Mouse (Mus musculus): ENCODE results near the gene Trim7.
"Not testable (repeated sequence)": the region's sequence is repeated elsewhere in the genome, so short reads cannot be mapped to it uniquely, and the experiment has no call there.

The Trim7 gene

GRCm38 (mm10) chr11:48827926-48828325, 2.0 kb downstream of the Trim7 start:
- no peak for DNase-seq

DNA sequence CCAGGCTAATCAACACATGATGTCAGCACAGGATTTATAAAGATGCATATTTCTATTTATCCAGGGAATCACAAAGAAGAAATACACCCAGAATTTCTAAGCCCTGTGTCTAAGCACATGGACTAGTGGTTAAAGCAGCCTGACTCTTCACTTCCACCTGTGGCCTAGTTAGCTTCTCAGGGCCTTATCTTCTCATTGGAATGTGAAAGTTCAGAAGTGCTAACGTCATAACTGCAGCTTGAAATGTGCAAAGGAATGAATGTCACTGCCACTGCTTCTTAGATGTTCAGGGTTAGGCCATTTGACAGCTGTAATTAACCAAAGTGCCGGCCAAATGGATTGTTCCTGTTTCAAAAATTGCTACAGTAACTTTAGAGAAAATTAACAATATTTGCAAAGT, 4.3 kb downstream of the Trim7 start:
- no peak for DNase-seq

GRCm38 (mm10) chr11:48831273-48831672, 5.3 kb downstream of the Trim7 start:
- DNase-seq, result no peak

- no peak for DNase-seq
Observed at GRCm38 (mm10) chr11:48833078-48833730, 7.3 kb downstream of the Trim7 start.

GRCm38 (mm10) chr11:48833731-48834639, 8.0 kb downstream of the Trim7 start:
- DNase-seq, result peak; percentile 93 to 94

DNA sequence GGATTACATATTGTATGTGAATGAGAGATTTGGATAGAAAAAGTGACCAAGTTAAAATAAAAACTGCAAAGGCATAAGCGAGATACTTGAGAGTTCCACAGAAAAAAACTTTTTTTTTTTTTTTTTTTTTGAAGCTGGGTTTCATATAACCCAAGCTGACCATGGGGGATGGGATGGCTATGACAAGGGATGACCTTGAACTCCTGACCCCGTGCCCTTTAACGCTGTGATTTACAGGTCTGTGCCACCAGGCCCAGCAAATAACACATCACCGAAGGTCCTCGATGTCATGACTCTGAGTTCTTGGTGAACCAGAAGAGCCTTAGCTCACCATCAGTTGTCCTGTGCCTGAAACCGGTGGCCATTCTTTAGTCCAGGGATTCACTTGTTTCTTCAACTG, 10.0 kb downstream of the Trim7 start:
- DNase-seq, result no peak

DNA sequence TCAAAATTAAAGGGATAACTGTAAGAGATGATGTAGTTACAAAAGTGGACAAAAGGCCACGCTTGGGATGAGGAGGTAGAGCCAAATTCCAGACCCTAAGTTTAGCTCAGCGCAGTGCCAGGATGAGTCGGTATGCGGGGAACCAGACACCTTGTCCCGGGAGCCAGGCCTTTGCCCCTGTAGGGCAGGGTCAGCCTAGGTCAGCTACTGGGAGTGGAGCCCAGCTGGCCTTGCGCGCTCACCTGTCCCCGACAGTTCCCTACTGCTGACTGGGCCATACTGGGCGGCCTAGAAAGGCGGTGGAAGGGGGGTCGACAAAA, 11.0 kb downstream of the Trim7 start:
- no peak for DNase-seq

- DNase-seq, result peak; percentile 74 to 82
Observed at GRCm38 (mm10) chr11:48837310-48838180, 11.6 kb downstream of the Trim7 start.

DNA sequence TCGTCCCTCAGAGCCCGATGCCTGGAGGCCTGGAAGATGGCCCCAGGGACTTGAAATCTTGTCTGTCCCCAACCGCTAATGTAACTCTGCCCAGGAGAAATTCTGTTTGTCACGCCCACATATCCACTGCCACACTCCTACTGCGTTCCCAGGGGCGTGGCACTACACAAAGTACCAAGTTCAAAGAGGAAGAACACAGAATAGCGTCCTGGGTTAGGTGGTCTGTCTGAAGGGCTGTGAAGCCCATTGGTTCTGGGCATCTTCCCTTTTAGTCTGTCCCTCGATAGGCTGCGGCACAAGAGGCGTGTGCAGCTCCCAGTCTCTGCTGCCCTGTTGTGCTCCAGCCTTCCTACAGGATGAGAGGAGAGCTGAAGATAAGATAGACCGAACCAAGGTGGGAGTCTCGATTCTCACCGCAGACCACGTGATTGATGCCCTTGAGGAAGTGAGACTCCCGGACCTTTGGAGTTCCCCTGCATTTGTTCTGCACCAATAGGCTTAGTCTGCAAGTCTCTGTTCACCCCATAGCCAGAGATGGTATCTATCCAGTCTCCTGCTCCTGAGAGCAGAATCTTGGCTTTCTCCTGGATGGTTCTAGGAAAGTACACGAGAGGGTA, 12.3 kb downstream of the Trim7 start:
- peak in 1 of 2 experiments; percentile 39 for DNase-seq

GRCm38 (mm10) chr11:48838879-48839680, 13.1 kb downstream of the Trim7 start:
- DNase-seq, result no peak

GRCm38 (mm10) chr11:48840805-48841204, 14.9 kb downstream of the Trim7 start:
- DNase-seq, result no peak

- no peak for DNase-seq
Observed at GRCm38 (mm10) chr11:48841213-48841612, 15.3 kb downstream of the Trim7 start.

GRCm38 (mm10) chr11:48842378-48842792, 16.4 kb downstream of the Trim7 start:
- DNase-seq, result no peak

DNA sequence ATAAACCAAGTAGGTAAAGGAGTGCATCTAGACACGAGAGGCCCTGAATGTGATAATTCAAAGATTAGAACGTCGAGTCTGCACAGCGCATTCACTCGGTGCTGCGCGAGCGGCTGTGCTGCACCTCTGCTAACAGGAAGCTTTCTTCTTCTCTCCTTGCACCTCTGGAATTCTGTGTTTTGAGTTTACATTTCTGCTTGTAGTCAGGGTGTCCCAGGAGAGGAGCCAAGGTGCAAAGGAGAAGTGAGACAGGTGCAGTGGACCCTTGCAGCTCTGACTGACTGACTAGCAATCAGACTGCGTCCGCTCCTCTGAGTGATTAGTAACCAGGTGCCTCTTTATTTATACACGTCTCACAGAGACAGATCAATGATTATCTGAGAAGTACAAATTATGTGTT, 17.3 kb downstream of the Trim7 start:
- DNase-seq, result peak; percentile 18 to 42

- DNase-seq, result no peak
Observed at GRCm38 (mm10) chr11:48844309-48844708, 18.4 kb downstream of the Trim7 start.

GRCm38 (mm10) chr11:48845244-48845815, 19.4 kb downstream of the Trim7 start:
- DNase-seq, result no peak

- not testable (repeated sequence) for DNase-seq
Observed at GRCm38 (mm10) chr11:48846362-48846761, 20.4 kb downstream of the Trim7 start.

GRCm38 (mm10) chr11:48846881-48847280, 20.9 kb downstream of the Trim7 start:
- DNase-seq, result no peak

- no peak for DNase-seq
Observed at GRCm38 (mm10) chr11:48850240-48850639, 24.3 kb downstream of the Trim7 start.

- DNase-seq, result no peak
Observed at GRCm38 (mm10) chr11:48851270-48851995, 25.5 kb downstream of the Trim7 start.

DNA sequence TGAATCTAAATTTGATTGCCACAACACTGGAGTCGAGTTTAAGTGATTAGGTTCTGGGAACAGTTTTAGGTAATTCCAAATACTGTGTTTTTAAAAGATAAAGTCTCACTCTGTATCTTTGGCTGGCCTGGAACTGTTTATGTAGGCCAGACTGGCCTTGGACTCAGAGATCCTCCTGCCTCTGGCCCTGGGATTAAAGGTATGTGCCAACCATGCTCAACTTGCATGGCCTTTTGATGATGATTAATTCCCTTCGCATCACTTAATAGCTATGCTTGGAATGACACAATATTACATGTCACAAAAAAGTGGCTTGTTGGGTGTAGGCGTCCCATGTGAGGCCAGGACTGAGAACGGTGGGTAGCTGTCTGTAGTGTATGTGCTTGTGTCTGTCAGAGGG, 26.2 kb downstream of the Trim7 start:
- no peak for DNase-seq

All from kidney, postnatal 4 days (tissue).